ENCODE assay signal across 11 mouse cellular contexts in genomic region chr6:122492479-122492878, GRCm38 (mm10). TPM values are rescaled to one million over a fixed set of nuclear protein-coding genes. Genes with fewer than 3 reads are reported as not detected.
DNase-seq lines count a peak whose midpoint lies in the region; ATAC-seq lines count a peak whose summit lies in the region.
"Had no signal": no experiment of that assay in that cellular context is flagged by ENCODE, and none has a peak within 500 bp of the region (broad histone marks: within the 10 kb centered on the region; RNA-seq: fewer than 3 reads in every experiment).

No protein-coding gene starts in this region.

- H3K4me1 ChIP-seq in kidney, embryonic 16.5 days (ENCODE audit: insufficient read depth, low read length) = peaks cover 32% of the 10 kb centered on the region
- peaks cover 17% of the 10 kb centered on the region; the same call in 1 of the 2 replicates for H3K4me1 ChIP-seq in embryonic facial prominence, embryonic 14.5 days (ENCODE audit: control insufficient read depth, insufficient read depth, low read length)
- peaks cover 35% of the 10 kb centered on the region for H3K4me1 ChIP-seq in midbrain, embryonic 12.5 days

- ATAC-seq in kidney, embryonic 16.5 days (ENCODE audit: low FRiP score, low TSS enrichment) = no peak
- ATAC-seq in embryonic facial prominence, embryonic 14.5 days (ENCODE audit: low read depth) = no peak
- ATAC-seq in midbrain, embryonic 12.5 days (ENCODE audit: low FRiP score, low read depth) = no peak

- H3K27ac ChIP-seq in kidney, embryonic 16.5 days (ENCODE audit: low read length) = no peak overlapping the region
- H3K27ac ChIP-seq in embryonic facial prominence, embryonic 14.5 days (replicated peaks; ENCODE audit: low read depth, low read length) = peak overlapping the region; percentile 15; the same call in 1 of the 2 replicates
- H3K27ac ChIP-seq in midbrain, embryonic 12.5 days (replicated peaks) = no peak overlapping the region

- H3K4me3 ChIP-seq in kidney, embryonic 16.5 days (ENCODE audit: low read length) = no peak overlapping the region; the same call in 1 of the 2 replicates
- no peak overlapping the region for H3K4me3 ChIP-seq in embryonic facial prominence, embryonic 14.5 days (ENCODE audit: low read depth, low read length)
- no peak overlapping the region for H3K4me3 ChIP-seq in midbrain, embryonic 12.5 days

- peak overlapping the region; percentile 69 for H3K4me2 ChIP-seq in kidney, embryonic 16.5 days (replicated peaks; ENCODE audit: low read depth, low read length)
- H3K4me2 ChIP-seq in embryonic facial prominence, embryonic 14.5 days (ENCODE audit: low read depth, low read length) = peak overlapping the region; percentile 73; the same call in 1 of the 2 replicates
- peak overlapping the region; percentile 53 for H3K4me2 ChIP-seq in midbrain, embryonic 12.5 days (replicated peaks)

- 0 out of 2 replicates have a peak, but pooled peaks cover 5% of the 10 kb centered on the region for H3K27me3 ChIP-seq in kidney, embryonic 16.5 days (ENCODE audit: insufficient read depth, low read length)
- peaks cover 3% of the 10 kb centered on the region; the same call in 1 of the 2 replicates for H3K27me3 ChIP-seq in embryonic facial prominence, embryonic 14.5 days (replicated peaks; ENCODE audit: control insufficient read depth, insufficient read depth, low read length)
- H3K27me3 ChIP-seq in midbrain, embryonic 12.5 days = peaks cover 5% of the 10 kb centered on the region; the same call in 1 of the 2 replicates

- 37% methylated on average over 6 of the region's 6 CpGs for WGBS in kidney, embryonic 16.5 days
- 19% methylated on average over 6 of the region's 6 CpGs for WGBS in embryonic facial prominence, embryonic 14.5 days
- 18% methylated on average over 6 of the region's 6 CpGs for WGBS in midbrain, embryonic 12.5 days

- H3K9me3 ChIP-seq in kidney, embryonic 16.5 days (ENCODE audit: low read length) = no peaks in the 10 kb centered on the region
- H3K9me3 ChIP-seq in embryonic facial prominence, embryonic 14.5 days (ENCODE audit: control insufficient read depth, low read length) = no peaks in the 10 kb centered on the region
- H3K9me3 ChIP-seq in midbrain, embryonic 12.5 days = no peaks in the 10 kb centered on the region

- no peaks in the 10 kb centered on the region for H3K36me3 ChIP-seq in kidney, embryonic 16.5 days (ENCODE audit: insufficient read depth, low read length)
- H3K36me3 ChIP-seq in embryonic facial prominence, embryonic 14.5 days (ENCODE audit: control insufficient read depth, insufficient read depth, low read length) = no peaks in the 10 kb centered on the region
- H3K36me3 ChIP-seq in midbrain, embryonic 12.5 days = no peaks in the 10 kb centered on the region

- DNase-seq in kidney, adult 11 months = no peak
- peak; percentile 29 for DNase-seq in embryo, embryonic 10.5 days (ENCODE audit: low spot score)
- DNase-seq in embryonic facial prominence, embryonic 14.5 days (ENCODE audit: low spot score) = peak; percentile 23
- no peak for DNase-seq in cerebellum, postnatal 4 days (ENCODE audit: low spot score in 2 of 2)
- DNase-seq in retina, postnatal 1 day = no peak
- DNase-seq: cerebellum, adult 9-11 months; gastrocnemius, postnatal 36 days; lung, adult 2 months had no signal

- H3K9ac ChIP-seq in kidney, embryonic 16.5 days (replicated peaks; ENCODE audit: low read length) = peak overlapping the region; percentile 6; the same call in 1 of the 2 replicates
- H3K9ac ChIP-seq in embryonic facial prominence, embryonic 14.5 days (ENCODE audit: low read depth, low read length) = no peak overlapping the region
- H3K9ac ChIP-seq in midbrain, embryonic 12.5 days (replicated peaks) = no peak overlapping the region

RNA-seq across cellular contexts. Expression of gene Rimklb, which starts 6.1 kb away (rescaled TPM):
- polyA plus RNA-seq in kidney, embryonic 16.5 days (2015; fragmentation: Nextera tagmentation; extraction: Ambion mirVana) = 13.8 and 14.8 TPM in 2 replicates
- 10.5 and 15.9 TPM in 2 replicates for polyA plus RNA-seq in embryonic facial prominence, embryonic 14.5 days (2014; fragmentation: Nextera tagmentation; extraction: Ambion mirVana)
- polyA plus RNA-seq in midbrain, embryonic 12.5 days (2016; fragmentation: Nextera tagmentation; extraction: Ambion mirVana) = 82.8 and 91.4 TPM in 2 replicates
- polyA plus RNA-seq: myocyte had no signal

RNA-seq across cellular contexts. Expression of gene Mfap5, which starts 13.2 kb away (rescaled TPM):
- polyA plus RNA-seq in kidney, embryonic 16.5 days (2015; fragmentation: Nextera tagmentation; extraction: Ambion mirVana) = 26.5 and 28.0 TPM in 2 replicates
- polyA plus RNA-seq in embryonic facial prominence, embryonic 14.5 days (2014; fragmentation: Nextera tagmentation; extraction: Ambion mirVana) = 70.7 and 98.8 TPM in 2 replicates
- 1.0 and 2.0 TPM in 2 replicates for polyA plus RNA-seq in midbrain, embryonic 12.5 days (2016; fragmentation: Nextera tagmentation; extraction: Ambion mirVana)

Comparison
In these comparisons a context has a peak if more than half of its experiments do, and no peak if none do; other contexts are left out.
1. DNase-seq: peak in embryo, embryonic 10.5 days (single experiment) and embryonic facial prominence, embryonic 14.5 days (single experiment); none in kidney, adult 11 months (single experiment), cerebellum, postnatal 4 days (0 of 2) and retina, postnatal 1 day (single experiment).
2. Peak in every context shown above with its lines, with median percentiles within 50 percentile points of each other: H3K4me2 ChIP-seq.